Mouse (Mus musculus) ZHBTc4 (cell line): ENCODE measurements at regions not wholly inside any gene's neighbourhood (a gene's known extent, or its start where the extent isn't known, plus 50 kb on each side); places are given as distances from the start of the nearest gene placed in this dataset.
"Not testable (repeated sequence)": the region's sequence is repeated elsewhere in the genome, so short reads cannot be mapped to it uniquely, and the experiment has no call there.

Experiments
- DNase-seq: peaks from one replicate; pipeline ENCODE4 v3.0.0-alpha.2; 2011; ENCODE audit warnings: low read depth, low spot score

DNA sequence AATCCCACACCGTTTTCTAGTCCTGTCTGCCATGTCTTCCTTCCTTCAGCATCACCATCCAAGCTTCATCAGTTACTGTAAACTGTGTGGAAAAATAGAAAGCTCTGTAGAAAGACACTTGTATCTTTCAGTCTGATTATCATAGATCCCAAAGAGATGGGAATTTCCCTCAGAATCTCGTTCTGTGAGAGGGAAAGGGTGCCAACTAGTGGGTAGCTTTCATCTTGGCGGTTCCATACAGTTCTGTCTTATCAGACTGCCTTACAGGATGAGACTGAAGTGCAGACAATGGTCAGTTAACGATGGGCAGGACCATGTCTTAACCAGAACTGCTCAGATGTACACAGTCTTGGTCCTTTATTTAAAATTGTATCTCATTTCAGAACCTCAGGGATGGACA is 243.9 kb downstream of the Gadd45g start:
- no peak for DNase-seq

DNA sequence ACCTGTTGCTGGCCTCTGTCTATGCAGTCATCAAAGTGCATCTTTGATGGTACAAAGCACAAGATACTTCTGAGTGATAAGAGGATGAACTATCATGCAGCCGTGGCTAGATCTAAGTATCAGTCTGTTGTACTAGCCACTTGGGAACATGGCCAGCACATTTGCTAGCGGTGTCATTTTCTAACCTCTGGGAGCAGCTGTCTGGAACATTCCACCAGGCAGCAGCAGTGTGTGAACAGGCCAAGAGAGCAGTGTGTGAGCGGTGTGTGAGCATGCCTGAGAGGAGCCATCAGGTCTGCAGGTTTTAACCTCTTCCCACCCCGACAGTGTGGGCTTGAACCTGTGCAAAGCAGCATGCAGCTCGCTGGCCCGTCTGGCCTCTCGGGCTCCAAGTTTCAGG is 248.3 kb downstream of the Gadd45g start:
- DNase-seq: no peak

DNA sequence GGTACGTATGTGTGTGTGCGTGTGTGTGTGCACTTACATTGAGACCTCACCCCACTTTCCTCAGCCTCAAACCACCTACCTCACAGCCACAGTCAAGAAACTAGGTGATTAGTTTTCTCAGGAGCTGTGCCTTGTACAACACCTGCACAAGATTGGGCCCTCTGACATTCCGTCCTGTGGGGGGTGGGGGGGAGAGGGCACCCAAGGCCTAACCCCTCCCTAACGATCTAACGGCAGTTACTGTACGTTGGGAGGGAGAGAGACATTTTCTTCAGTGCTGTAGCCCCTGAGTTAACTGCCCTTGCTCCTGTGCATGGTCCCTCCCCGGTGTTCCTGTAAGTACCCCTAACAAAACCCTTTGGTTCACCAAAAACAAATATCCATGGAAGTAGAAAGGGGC is 250.0 kb downstream of the Gadd45g start:
- no peak for DNase-seq

DNA sequence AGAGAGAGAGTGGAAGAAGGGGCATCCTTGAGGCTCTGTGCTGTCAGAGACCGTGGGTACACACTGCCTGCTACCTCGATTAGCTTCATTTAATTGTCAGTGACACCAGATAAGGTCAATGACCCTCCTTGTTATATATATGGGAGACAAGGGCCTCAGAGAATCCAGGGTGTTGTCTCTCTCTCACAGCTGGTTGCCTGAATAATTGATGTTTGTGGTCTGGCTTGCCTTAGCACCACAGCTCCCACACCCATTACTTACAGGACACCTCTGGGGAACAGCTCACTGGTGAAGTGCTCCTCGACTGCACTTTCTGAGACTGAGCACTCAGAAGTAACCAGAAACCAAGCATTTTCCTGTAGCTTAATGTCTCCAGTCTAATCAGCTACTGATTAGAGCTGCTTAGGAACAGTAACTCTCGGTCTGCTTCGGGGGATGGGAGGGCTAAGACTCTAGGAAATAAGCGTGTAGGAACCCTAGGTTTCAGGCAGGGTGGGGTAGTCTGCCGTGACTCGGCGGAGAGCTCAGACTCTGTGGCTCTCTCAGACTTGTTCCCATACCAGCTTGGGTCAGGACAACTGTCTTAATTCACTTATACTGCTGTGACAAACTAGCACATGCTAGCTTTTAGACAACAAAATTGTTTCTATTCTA is 259.6 kb downstream of the Gadd45g start:
- peak; percentile 33 for DNase-seq

DNA sequence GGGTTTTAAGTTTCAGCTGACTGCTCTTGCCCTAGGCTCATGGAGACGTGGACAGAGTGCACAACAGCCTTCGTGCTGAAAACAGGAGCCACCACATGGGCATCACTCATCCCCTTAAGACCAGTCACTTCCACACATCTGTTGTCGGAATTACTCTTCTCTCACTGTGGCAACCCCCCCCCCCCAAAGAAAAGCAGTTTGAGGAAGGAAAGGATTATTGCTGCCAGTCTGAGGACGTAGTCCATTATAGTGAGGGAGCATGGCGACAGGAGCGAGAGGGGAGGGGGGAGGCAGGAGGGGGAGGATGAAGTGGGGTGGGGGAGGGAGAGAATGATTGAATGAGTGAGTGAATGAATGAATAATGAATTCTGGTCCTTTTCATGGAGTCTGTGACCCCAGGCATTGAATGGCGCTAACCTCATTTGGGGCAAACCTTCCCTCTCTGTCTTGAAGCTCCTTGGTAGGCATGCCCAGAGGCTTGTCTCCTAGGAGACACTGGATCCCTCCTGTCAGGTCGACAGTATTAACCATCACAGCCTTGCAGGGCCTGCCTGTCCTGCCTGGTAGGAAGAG is 262.0 kb downstream of the Gadd45g start:
- DNase-seq: no peak

DNA sequence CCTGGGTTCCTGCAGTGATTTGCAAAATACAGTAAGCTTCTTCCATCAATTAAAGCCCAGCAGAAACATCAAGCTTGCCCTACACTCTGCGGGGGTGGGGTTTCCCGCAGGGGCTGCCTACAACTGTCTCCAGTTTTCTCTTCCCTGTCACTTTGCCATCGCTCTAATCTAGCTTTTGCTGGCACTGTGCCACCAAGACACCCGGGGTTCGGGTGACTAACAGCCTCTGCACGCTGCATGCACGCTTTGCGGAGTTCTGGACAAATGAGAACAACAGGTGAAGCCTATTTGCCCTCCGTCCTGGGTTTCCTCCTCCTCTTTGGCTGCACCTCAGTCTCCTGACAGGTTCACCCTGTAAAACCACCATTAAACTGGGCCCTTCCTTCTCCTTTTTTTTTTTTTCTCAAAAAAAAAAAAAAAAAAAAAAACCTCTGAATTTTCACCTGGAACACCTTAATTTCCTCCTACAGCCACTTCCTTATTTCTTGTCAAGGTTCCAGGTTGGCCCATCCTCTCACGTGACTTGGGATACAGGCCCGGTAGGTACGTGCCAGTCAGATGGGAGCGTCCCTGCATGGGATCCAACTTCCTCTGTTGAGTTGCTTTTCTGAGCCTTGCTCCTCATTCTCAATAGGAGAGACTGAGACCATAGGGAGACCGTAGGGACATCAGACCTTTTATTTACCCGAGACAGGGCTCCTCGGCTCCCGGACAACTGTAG is 262.7 kb downstream of the Gadd45g start:
- DNase-seq: no peak

DNA sequence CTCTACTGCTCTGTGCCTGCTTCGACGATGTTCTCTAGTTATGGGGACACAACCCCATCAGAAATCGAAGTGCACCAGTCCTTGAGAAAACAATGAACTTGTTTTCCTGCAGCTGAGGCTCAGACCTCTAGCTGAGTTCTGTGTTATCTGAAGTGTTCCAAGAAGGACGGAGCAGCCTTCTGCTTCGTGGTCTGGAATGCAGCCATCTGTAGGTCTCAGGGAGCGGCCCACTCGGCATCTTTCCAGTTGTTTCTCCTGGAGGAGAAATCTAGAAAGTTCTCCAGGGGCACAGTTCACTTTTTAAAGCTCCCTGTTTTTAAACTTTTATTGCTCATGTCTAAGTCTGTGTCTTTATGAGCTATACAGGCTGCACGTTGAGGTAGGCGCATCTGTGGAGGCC is 264.3 kb downstream of the Gadd45g start:
- DNase-seq: no peak

DNA sequence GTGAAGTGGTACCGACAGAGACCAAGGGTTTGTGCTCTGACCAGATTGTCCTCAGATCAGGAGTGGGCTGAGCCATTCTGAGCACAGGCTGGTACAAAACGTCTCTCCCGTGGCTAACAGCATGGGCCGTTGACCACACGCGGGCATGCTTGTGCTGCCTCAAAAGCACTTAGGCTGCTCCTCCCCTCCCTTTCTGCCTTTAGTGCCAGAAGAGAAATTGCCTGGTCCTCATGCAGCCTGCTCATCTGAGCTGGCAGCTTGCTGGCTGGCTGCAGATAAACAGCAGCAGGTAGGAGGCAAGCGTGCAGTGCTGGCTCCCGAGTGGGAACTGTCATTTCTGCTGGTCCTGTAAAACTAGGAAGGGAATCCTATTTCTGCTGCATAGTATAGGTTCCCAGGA is 267.1 kb downstream of the Gadd45g start:
- DNase-seq: no peak

DNA sequence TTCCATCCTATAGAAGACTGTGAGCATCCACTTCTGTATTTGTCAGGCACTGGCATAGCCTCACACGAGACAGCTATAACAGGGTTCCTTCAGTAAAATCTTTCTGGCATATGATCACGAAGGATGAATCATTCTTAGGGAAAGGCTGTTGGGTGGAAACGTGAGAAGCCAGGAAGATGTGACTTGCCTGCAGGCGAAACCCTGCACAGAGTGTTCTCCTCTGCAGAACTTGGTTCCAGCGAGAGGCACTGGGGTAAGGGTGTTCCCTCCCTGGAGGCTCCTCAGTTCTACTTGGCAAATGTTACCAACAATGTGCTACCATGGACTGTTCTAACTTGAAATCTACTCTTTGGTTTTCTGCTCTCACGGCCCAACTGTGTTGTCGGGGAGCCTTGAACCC is 268.0 kb downstream of the Gadd45g start:
- DNase-seq: no peak

DNA sequence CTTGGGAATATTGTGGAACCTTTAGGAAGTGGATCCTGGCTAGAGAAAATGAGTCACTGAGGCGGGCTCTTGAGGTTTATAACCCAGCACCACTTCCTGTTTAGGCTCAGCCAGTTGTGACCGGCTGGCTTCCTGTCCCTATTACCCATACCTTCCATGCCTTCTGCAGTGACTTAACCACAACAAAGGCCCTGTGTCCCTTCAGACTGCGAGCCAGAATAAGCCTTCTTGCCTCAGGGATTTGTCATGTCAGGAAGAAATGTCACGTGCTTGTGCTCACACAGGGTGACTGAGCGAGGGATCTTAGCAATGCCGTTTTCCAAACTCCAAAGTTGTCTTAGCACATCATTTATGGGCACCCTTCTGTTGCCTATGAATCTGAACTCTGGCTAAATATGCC is 268.5 kb downstream of the Gadd45g start:
- DNase-seq: no peak

DNA sequence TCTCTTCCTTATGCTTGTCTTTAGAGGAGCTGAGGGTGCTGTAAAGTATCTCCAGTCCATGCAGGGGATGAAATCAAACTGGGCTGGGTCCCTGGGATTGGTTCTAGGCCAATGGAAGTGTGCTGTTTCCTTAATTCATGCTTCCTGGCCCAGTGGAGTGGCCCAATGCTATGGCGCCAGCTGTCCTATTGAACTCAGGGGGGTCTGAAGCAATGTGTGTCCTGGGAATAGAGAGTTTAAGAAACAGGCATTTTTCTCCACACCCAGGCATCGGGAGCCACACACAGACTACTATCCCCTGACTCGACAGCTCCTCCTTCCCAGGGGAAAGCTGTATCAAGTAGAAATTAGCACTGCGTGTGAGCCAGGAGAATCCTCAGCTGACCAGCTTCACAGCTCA is 269.8 kb downstream of the Gadd45g start:
- DNase-seq: no peak

DNA sequence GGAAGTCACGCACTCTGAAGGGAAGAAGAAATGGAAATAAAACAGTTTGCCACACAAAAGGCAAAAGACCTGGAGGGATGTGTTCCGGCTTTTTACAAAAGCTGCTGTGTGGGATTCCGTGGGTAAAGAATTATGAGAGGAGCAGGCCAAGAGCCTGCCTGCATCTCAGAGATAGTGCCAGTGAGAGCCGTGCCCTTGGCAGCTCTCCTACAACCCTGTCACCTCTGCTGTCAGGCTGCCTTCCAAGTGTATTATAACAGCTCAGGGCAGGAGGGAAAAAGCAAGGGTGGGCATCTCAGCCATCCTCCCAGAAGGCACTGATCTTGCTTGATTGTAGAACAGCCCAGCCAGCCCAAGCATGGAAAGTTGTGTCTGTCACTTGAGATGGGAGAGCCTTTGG is 270.3 kb downstream of the Gadd45g start:
- no peak for DNase-seq

DNA sequence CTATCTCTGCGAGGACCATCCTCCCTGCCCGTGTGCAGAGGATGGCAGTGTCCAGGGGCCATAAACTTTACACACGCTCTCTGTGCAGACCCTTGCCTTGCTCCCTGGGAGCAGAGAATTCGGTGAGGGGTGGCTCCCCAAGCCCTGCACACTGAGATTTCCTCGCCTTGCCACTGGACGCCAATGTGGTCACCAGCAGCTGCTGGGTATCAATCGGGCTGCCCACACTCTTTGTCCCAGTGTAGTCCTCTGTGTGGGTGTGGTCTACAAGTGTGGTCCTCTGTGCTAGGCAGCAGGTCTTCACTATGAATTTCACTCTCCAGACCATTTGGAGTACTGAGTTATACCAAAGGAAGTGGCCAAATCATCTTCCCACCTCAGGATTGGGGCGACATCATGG is 274.3 kb downstream of the Gadd45g start:
- no peak for DNase-seq

DNA sequence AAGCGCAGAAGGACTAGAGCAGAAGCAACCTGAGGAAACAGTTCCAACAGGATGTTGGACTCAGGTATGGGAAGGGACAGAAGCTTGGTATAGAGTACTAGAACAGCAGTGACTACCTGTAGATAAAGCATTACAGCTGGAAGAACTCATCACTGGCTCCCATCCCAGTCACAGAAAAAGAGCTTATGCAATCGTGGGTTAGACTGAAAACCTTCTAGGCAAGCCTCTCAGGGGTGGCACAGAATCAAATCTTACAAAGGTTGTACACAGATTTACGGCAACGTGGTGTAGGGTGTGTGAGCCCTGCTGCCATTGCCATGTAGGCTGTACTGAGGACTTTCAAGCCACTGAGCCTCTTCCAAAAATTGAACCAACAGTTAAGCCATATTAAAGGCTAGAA is 278.6 kb downstream of the Gadd45g start:
- DNase-seq: no peak

DNA sequence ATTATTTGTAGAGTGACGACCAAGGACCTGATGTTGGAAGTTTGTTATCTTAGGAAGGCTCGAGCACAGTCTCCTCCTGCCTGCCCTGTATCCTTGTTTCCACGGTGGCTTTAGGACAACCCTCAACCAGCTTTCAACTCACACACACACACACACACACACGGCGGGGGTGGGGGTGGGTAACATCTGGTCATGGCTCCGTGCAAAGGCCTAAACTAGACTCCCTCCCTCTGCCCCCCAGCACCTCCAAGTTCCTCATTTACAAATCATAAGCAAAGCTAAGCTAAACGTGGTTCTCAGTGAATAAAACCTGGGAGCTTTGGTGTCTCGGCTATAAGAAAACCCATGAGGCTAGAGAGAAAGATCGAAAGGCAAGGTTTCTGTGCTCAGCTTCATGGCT is 281.3 kb downstream of the Gadd45g start:
- DNase-seq: no peak

DNA sequence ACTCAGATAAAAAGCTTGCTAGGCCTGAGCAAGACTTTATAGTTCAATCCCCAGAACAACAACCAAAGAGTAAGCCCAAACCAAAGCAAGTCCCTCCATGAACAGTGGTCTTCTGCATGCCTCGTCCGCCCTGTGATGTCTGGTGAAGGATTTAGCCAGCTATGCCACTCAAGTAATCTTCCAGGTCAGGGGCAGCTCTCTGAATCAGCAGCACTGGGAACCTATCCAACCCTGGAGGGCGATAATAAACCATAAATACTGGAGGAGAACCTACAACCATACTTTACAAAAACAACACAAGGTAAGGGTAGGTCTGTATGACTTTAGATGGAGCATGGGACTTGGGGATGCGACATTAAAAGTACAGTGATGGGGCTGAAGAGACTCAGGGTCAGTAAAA is 283.0 kb downstream of the Gadd45g start:
- DNase-seq: no peak

DNA sequence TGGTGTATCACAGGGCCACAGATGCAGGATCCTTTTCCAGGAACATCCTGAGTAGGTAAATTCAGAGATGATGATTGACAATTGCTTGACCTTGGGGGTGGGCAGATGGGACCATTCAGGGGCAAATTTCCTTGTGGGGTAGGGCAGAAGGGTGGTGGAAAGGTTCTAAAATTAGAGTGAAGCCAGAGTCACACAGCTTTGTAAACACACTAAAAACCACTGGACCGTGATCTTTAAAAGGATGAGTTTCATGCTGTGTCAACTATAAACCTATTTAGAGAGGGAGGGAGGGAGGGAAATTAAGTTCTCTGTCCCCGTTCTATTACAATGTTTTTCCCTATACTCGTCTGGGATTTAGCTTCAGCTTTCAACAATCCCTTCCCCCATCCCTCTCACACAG is 286.7 kb downstream of the Gadd45g start:
- DNase-seq: no peak

DNA sequence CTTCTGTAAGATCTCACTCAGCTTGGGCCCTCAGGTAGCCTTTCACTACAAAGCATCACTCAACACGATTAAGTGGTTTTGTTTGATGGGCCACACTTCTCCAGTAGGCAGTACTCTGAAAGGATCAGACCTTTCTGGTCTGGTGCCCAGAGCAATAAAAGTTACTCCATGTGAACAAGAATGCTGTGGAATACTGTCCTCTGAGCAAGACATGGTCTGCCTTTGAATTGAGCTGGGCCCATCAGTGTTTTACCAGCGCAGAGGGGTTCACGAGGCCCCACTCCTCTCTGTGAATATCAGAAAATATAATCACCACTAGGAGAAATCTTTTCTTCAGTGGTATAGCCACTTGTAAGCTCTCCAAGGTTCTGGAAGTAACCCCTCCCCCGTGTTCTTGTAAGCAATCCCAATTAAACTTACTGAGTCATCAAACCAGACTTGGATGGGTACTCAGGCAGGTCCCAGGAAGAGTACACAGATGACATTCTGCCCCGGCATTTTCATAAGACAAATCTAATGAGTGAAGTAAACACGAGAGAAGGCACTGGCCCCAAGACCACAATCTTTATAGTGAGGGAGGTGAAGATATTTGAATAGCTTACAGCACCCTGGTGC is 292.0 kb downstream of the Gadd45g start:
- DNase-seq: no peak

DNA sequence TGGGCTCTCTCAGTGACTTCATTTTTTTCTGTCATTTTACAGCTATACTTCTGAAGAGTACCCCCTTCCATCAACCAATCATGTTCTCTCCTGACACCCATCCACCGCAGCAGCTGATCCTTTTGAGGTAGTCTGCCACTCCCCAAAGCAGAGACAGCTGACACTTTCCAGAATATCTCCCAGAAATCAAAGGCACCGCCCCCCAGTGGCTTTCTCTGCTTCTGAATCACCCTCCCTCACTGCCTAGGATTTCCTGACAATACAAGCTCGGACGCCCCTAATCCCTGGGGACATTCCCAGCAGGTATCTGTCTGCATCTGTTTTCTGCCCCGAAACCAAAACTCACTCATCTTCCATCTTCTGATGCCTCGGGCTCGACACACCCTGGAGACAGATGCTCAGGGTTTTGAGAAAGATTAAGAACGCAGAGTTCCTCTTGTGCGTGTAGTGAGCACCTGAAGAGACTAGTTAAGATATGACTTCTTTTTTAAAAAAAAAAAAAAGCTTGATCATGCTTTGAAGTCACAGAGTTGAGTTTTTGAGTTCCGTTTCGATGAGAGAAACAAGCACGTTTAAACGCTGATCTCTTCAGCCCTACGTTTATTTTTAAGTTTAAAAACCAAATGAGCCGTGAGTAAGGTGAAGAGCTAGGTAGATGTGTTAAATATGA is 292.8 kb downstream of the Gadd45g start:
- DNase-seq: no peak

DNA sequence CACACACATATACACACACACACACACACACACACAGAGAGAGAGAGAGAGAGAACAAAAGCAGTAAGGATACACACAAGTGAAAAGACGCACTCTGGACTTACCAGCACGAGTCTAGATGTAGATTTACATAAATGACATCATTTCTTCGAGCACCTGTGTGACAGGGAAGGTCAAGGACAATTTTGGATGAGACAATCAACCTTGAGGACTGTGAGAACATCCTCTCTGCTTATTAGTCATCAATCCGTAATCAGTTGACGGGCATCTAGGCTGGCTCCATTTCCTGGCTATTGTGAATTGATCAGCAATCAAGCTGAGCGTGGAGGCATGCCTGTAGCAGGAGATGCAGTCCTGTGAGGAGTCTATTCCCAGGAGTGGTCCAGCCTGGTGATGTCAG is 293.7 kb downstream of the Gadd45g start:
- peak; percentile 11 for DNase-seq

DNA sequence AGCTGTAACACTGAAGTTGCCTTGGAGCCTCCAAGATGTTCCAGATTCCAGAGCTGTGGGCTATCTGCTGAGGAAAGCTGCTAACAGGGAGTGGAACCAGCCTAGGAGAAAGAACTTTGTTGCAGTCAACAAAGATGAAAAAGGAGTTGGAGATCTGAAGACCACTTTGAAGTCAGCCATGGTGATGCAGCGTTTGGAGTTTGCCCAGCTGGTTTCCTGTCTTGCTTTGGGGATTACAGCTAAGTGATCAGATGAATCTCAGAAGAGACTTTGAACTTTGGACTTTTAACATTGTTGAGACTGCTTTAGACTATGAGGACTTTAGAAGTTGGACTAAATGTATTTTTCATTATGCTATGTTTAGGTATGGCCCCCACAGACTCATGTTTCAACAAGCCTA is 297.6 kb downstream of the Gadd45g start:
- DNase-seq: not testable (repeated sequence)

DNA sequence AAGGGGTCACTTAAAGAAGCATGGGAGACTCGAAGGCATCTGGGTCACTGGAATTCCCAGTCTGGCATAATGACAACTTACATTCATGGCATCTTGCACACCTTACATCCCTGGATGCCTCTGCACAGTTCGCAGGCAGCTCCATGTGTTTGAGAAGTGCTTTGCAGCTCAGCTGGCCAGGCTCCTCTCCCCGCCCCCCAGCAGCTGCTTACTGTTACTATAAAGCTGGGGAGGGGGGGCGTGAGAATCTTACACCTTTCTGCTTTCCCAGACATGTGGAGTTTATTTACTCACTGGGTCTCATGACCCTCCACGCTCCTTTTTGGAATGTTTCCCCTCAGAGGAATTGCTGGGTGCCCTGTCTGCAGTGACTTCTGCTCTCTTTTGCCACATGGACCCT is 299.4 kb downstream of the Gadd45g start:
- no peak for DNase-seq
